Mouse (Mus musculus): ENCODE measurements around the gene Cdh23. TPM values are rescaled to one million over a fixed set of nuclear protein-coding genes. Genes with fewer than 3 reads are reported as not detected.

Gene Cdh23
- total RNA-seq, 4 experiments from 2014 or later, result 1.4 to 3.1 (median 2.1) TPM

DNA sequence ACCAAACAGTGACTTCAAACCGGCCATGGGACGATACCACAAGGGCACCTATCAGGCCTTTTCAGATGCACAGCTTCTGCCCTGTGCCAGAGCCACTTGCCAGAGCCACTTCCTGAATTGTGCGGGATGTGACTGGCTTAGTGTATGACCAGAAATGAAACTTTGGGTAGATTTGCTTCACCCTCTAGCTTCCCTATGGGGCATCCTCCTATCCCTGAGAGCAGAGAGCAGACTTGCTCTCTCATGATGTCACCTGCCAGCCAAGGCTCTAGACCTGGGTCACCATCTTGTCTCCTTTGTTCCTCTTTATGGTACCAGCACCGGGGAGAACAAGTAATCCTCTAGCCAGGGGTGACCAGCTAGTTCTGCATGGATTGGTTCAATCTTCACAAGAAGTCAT, 10.0 kb upstream of the Cdh23 start:
- DNase-seq, result no peak

DNA sequence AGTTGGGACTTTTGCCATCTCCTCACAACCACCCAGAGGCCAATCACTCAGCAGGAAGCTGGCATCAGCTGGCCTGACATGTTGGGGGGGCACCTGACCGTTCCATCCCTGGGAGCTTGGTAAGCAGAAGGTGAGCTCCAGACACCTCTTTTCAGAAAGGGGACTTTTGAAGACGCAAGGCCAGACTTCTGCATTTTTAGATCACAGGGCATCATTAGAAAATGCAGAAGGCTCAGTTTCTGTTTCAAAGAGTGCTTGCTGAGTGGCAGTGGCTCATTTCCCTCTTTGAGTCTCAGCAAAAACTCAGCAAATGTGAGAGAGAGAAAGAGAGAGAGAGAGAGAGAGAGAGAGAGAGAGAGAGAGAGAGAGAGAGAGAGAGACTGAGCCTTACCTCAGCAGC, 8.8 kb upstream of the Cdh23 start:
- DNase-seq, result no peak

DNA sequence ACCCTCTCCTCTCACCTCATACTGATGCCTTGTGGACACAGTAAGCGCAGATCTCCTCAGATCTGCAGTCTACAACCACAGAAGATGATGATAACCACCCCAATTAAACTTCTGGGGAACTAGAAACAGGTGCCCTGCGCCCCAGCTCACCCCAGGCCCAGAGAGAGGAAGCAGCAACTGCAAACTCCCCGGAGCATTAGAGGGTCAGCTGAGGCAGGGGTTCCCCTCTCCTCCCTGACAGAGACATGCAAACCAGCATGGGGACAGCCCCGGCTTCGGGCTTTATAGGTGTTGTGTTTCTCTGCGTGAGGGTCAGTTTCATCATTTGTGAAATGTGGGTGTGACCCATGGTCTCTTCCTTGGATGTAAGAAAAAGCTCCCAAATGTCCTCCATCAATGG, 1.5 kb upstream of the Cdh23 start:
- DNase-seq, result no peak

DNA sequence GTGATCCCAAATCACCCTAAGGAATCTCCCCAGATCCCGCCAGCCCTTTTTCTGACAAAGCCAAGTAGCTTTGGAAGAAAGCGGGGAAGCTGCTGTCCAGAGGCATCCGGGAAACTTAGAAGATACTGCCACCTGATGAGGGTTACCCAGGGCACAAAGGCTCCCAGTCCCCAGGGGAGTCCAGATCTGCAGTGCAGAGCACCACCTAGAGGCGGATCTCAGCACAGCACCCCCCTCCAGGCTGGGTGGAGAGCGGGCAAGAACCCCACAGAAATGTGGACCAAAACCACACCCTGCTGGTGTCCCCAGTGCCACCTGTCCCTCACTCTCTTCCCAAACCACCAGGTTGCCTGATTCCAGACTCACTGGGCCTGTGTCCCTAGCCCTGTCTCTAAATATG, 685 bp upstream of the Cdh23 start:
- peak; percentile 20 for DNase-seq

DNA sequence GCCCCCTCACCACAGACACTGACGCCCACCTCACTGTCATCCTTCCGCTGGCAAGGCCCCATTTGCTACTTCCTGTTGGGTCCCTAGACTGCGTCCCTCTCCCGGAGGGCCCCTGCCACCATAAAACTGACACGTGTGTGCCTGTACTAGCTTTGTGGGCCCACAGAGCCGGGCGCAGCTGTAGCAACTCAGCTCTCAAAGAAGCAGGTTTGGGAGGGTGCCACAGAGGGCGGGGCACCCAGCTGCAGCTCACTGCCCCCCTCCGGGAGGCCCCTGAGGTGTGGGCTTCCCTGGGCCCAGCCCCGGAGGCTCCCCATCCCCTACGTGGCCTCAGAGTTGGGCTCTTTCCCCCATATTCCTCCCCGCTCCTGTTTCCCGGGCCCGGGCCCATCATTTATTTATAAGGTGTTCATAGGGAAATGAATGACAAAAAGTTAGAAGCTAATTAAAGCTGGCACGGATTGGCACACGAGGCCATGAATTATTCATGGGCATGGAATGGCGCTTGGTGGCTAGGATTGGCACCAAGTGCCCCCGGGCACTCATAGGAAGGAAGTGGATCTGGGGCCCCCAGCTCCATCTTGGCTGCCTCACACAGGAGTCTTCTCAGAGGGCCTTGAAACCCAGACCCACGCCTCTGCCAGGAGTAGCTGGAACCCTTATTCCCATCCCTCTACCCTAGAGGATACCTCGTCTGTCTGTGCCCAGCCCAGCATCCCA, 4.5 kb downstream of the Cdh23 start:
- DNase-seq, result no peak

DNA sequence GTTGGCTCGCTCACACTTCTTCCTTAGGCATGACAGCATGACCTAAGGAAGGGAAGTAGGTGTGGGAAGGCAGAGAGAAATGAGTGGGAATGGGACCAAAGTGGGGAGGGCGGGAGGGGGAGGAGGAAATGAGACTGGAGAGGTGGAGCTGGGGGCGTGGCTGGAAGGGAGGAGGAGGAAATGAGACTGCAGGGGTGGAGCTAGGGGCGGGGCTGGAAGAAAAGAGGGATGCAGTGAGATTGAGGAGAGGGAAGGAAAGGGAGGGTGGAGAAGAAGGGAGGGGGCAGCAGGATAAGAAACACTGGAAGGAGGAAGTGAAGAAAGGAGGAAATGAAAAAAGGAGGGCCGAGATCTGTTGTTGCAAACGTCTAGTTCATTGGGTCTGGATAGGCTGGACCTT, 5.3 kb downstream of the Cdh23 start:
- DNase-seq, result no peak

DNA sequence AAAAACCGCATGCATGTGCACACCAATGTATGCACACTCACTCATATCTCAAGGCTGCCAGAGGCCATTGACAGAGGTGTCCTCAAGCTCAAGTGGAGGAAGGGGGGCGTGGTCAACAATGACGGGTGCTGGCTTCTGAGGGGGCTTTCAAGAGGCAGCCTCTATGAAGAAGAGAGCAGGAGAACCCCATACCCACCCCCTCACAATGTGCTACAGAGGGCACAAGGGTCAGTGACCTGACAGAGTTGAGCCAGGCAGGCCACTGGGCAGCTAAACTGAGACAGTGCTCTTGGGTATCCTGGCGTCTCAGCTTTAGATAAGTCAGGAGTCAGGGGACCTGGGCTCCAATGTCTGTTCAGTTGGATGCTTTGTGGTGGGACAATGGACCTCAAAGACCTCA, 6.9 kb downstream of the Cdh23 start:
- DNase-seq, result no peak

DNA sequence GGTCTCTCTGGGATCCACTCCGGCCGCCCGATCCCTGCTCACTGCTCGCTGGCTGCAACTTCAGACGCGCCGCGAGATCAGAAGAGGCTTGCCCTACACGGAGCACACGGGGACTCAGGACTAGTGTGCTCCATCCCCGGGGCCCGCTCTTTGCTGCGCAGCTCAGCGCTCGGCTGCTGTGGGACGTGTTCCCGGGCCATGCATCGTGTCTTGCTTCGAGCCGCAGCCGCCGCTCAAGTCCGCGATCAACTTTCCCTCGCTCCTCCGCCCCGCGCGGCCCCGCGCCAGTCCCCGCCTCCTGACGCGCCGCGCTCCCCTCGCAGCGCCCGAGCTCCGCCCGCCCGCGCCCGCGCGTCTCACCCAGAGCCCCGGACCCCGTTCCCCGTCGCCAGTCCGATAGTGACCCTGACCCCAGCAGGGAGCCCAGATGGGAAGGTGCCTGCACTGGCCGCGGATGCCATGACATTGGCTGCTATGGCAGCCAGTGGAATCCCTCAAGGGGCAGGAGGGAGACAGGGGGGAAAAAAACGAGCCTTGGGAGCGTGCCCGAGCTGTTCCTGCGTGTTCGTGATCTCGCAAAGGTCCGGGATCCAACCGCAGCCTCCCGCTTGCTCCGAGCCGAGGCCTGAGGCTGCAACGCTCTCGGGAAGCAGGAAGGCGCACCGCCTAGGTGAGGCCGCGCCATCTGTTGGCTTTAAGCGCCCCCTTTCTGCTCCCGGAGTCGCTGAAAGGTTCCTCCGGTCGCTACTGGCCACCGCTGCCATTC, 9.1 kb downstream of the Cdh23 start:
- peak; percentile 19 for DNase-seq

DNA sequence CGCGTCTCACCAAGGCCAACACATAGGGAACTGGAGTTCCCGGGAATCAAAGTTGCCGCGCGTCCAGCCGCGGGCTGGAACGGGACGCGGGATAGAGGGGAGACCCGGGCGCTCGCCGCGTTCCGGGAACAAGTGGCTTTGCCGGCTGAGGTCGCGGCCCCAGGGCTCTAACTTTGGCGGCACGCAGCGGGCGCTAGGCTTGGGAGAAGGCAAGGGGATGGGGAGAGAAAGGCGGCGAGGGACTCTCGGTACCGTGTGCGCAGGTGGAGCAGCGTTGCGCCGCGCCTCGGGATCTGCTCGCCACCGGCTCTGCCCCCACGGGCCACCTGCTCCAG, 9.7 kb downstream of the Cdh23 start:
- DNase-seq, result no peak

DNA sequence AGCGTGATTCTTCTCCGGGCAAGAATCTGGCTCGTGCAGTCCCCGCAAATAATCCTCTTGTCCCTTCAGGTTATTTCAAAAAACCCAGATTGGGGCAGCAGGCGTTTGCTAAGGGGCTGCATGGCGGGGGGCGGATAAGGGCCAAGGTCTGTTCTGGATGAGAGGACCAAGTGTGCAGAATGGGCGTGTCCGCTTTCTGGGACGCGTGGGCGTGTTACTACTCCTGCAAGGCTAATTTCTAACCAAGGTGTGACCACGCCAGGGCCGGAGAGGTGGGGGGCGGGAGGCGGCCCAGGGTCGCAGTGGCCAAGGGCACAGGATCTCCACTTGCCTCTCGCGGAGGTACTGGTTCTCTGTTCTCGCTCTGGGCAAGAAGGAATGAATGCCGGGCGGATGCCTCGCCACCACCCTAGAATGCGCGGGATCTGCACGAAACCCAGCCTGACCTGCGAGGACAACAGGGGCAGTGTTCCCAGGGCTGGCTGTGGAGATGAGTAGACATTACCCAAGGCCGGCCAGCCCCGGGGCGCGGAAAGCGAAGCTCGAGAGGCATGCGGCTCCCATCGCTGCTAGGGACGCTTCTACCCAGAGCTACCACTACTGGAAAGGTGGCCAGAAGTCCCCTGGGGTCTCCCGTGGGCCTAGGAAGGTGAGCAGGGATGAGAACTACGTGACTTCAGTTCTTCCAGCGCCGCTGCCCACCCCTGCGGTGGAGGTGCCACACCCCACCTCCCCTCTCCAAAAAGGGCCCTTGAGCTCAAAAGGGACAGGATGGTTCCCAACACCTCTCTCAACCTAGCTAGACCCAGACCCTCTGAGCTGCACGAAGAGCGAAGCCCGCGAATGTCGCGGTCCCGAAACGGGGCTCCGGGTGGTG, 10.3 kb downstream of the Cdh23 start:
- no peak for DNase-seq

DNA sequence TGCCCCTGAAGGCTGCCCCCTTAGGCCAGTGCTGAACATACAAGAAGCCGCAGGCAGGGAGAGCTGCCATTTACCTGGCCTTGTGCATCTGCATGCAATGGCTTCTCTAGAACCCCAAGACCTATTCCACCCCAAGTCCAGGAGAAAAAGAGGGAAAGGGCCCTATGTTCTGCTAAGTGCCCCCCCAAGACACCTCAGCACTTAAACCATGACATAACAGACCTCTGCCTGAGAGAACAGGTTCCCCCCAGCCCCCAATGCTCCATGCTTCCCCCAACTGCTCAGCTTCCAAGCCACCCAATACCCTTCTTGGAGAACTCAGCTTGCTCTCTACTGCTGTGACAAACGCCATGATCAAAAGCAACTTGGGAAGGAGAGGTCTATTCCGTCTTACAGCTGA, 17.4 kb downstream of the Cdh23 start:
- DNase-seq, result no peak

DNA sequence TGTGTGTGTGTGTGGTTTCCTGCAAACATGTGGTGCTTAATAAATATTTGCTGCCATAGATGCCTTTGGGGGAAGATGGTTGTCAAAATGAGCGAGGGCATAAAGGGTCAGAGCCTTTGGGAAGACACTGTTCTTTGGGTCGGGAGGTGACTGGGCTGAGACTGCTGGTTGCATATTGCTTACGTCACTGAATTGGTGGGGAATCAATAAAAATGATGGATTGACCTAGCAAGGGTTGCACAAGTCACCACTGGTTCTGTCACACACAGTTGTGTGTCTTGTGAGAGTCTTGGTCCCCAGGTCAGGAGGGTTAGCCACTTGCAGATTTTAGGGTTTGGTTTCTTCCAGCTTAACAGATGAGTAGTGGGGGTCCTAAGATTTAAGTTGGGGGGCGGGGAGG, 19.0 kb downstream of the Cdh23 start:
- no peak for DNase-seq

DNA sequence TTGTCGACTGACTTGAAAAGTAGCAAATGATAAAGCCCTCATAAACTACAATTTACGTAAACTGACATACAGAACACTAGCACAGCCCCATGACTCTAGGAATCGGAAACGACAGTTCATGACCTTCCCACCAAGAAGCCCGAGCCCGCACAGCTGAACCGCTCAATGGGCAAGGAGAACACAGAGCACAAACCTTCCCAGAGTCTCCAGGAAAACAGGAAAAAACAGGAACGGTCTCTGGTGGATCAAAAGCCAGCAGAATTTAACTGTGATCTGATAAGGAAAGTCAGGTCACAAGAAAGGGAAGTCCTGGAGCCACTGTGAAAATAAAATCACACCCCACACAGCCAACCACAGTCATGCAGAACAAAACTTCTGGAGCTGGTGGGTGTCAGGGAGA, 26.1 kb downstream of the Cdh23 start:
- DNase-seq, result no peak

DNA sequence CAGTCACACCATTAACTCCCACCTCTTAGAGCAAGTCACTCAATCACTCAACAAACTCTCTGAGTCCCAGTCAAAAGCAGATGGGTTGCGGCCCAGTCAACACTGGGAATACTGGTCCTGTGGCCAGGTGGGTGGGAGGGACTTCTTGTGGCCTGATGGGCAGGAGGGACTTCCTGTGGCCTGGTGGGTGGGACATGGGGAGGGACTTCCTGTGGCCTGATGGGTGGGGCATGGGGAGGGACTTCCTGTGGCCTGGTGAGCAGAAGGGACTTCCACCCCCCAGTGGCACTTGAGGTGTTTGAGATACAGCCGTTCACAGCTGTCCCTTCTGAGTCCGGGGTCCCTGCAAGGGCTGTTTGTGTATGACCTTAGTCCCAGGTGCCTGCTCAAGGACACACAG, 27.7 kb downstream of the Cdh23 start:
- no peak for DNase-seq

DNA sequence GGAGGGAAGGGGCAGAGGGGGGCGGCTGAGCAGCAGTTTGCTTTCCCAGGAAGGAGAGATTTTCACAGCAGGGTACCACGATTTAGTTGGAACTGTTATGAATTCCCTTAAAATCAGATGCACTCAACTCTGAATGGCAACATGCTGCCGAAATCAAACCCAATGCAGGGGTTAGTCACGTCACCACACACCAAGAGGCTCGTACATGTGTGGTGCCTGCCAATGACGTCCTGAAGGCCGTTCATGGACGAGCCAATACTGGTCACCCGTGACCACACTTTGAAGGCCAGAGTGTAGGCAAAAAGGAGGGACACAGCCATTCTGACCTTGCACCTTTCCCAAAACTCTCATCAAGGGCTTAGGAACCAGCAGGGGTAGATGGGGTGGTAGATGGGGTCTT, 35.3 kb downstream of the Cdh23 start:
- peak; percentile 11 for DNase-seq

DNA sequence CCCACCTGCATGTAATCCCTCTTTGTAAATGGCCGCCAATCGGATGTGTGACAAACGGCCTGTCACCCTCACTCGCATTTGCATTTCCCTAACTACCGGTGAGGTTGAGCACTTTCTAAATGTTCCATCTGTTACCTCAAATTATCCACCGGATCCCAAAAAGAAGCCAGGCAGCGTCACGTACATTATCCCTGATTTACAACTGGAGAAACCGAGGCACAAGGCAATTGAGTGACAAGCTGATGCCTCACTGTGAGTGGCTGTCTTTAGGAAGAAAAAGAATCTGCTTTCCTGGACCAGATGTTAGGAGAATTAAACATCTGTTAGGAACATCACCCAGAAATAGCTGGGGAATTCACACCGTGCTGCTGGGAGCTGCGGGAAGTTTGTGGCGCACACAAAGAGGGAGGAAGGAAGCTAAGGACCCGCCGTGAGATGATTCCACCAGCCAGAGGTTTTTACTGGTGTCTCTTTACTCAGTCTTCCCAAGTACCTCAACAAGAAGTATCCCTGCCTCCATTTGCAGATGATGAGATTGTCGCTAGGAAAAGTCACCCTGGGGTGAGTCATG, 36.8 kb downstream of the Cdh23 start:
- no peak for DNase-seq

DNA sequence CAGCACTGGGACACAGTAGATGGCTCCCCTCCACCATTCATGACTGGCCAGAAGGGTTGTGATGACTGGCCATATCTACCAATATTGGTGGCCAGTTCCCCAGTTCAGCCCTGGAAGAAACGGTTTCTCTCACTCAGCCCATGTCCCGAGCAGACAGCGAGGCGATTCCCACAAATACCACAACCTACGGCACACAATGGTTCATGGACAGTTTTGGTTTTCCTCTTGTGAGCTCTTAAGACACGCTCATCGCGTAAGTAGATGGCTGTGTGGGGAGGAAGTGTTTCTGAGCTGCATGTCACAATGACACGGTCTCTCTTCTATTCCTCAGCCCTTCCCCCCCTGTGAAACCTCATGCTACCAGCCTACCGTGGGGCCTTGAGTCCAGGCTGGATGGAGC, 38.1 kb downstream of the Cdh23 start:
- DNase-seq, result no peak

DNA sequence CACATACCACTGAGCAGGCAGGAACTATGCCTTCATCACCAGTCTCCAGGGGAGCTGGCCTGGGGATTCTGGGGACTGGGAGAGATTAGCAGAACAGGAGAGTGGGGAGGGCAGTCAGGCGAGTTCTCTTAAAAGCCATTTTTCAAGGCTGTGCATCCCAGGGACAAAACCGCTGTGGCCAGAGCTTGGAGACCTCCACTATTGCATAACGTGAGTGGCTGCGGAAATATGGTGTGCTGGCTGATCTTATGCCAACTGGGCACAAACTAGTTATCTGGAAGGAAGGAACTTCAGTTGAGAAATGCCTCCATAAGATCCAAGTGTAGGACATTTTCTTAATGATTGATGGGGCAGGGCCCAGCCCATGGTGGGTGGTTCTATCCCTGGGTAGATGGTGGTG, 42.6 kb downstream of the Cdh23 start:
- no peak for DNase-seq

DNA sequence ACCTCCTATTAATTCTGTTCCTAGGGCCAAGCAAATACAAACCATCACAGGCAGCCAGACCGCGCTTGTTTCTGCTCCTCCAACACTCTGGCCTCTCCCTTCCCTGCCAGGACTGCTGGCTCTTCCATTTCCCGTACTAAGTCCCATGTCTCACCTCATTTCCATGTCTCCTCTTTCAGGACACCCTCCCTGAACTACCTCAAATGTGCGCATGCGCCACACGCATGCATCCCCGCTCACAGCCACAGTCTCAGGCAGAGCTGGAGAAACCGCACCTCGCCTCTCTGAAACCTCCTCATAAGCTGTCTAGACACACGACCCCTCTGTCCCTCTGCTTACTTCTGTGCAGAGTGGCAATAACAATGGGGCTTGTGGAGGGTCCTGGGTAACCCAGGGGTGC, 43.2 kb downstream of the Cdh23 start:
- no peak for DNase-seq

DNA sequence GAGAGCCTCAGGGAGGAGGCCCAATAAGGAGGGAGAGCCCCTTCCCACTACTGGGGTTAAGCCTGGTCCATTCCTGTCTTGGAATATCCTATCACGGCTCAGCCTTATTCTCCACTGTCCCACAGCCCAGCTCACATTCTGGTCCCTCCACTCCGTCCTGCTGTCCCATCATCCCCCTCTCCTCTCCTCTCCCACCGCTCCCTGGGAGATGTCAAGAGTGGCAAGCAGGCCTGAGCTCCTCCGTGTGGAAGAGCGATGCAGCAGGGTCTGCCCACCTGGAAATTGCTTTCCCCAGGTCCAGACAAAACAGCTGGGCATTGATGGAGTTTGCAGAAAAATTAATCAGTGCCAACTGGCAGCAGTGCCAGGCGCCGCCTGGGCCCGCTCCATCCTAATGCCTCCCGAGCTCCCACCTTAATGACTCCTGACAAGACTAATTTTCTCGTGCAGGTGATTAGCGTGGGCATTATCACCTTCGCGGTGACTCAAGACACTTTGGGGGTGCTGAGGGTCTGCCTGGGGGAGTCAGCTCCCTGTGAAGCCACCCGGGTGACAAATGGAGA, 52.1 kb downstream of the Cdh23 start:
- DNase-seq, result no peak

DNA sequence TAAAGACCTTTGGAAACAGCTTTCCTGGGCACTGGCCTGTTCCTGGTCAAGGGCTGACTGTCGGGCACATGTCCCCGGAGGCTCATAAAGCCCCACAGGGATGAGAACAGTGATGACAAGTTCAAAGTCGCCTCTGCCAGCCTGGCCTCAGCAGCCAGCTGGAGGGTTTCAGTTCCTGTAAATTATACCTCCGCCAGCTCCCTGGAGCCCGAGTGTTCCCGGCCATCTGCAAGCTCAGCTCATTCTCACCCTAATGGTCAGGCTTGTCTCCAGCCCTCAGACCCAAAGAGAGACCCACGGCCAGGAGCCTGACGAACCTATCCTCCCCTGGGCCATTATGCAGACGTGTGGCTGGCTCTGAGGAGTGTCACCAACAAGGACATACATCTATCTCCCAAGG, 57.0 kb downstream of the Cdh23 start:
- no peak for DNase-seq

DNA sequence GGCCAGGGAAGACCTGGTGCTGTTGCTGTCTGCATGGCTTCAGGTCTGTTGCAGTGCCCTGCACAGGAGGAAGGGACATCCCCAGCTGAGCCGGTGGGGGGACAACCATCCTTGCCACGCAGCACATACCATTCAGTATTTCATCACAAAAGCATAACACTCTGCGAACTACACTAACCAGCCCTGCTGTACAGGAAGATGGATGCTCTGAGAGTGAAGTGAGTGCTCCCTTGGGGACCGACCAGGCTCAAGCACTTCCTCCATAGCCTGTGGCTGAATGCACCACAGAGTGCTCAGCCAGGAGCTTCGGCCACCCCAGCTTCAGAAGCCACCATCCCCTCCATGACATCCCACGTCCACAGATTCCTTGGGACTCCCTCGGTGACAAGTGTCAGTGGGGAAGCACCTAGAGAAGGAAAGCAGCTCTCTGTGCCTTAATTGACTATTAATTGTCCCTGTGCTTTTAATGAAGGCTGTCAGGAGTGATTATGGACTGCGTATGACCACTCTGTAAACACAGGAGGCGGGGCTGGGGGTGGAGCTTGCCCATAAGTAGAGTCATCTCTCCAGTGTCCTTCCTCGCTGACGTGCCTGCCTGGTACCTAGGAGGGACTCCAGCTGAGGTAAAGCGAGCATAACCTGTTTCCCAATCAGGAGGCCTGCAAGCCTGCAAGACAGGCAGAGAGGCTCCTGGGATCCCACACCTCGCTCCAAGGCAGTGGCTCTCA, 60.6 kb downstream of the Cdh23 start:
- no peak for DNase-seq

Measured in adrenal gland, adult 8-10 months (tissue).